Mouse (Mus musculus) colon, adult 2 months (tissue): ENCODE data around the gene Ly6g5b. TPM values are rescaled to one million over a fixed set of nuclear protein-coding genes. Genes with fewer than 3 reads are reported as not detected.

Experiments used
- polyA plus RNA-seq: library from polyadenylated mRNA; depleted of rRNA; stranded (reverse); fragments of >200 nt; gene quantifications from 2 replicates; pipeline ENCODE4 v1.2.3, GENCODE M21; 2012; rRNA removed

Gene Ly6g5b
- polyA plus RNA-seq, result 0.72 and 0.86 TPM in 2 replicates

DNA sequence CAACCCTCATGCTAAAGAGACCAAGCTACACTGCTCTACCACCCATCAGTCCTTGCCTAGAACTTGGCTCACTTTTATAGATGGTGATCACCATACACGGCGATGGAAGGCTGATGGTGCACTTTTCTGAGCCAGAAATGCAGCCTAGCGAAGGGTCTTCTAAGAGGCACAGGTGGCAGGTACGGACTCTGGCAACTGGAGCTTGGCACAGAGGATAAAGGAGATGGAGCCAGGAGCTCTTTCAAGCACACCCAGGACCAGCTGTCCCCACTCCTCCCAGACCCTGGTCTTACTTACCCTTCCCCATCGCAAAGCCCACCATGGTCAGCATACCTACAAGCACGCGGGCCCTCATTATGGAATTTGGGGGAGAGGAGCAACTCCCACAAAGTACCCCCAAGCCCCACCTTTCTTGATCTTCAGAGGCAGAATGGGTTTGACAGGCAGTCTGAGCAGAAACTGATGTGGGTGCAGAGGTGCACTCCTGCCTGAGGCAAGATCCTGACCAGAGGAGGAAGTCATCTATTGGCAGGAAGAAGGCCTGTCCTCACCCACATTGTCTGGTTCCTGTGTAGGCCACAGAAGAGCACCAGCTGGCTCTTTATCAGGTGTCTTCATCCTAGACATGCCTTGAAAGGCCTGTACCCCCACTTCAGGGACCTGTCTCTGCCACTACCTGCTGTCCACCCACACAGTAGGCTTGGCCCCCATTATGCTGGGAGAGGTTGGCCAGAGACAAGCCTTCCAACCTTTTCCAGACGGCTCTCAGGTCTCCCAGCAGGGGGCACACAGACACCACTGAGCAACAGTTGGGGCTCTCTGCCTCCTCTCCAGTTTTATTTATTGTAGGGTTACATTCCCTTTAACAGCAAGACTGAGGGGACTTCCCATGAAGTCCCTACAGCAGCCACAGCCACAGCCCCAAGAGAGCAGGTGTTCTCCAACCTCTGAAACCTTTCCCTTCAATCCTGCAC lies at the start of gene Ly6g5b:
Ly6g5b (minus strand) TSS at position 383 of the 974 bp plus-strand sequence.

DNA sequence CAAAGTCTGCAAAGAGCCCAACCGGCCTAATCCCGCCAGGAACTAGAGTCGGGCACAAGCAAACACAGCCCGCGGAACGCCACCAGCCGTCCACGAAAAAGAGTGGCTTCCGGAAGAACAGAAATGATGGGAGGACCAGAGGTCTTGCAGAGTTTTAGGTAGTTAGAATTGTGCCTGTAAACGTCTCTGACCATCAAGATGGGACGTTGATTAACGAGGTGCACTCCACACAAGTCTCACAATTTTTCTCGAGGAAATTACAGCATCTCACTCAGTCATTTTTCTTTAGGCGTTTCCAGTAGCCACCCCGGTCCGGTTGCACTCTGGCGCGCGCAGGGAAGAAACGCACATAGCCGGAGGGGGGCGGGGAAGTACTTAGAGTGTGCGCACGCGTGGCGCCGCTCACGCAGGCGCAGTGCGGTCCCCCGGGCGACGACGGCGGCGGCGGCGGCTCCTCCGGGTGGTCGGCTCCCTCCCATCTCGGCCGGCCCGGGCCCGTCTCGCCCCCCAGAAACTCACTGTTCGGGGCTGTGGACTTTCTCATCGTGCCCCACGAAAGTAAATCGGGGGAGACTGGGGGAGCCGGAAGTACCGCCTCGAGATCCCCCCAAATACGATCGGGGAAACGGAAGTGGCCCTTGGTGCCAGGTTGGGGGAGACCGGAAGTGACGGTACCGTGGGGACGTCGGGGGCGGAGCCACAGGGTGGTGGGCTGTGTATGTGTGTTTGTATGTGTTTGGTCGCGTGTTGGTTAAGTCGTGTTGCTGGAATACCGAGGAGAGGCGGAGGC lies 19.8 kb upstream of the Ly6g5b start, which contains the start of gene Bag6:
Bag6 (plus strand) TSS at position 378 of the 790 bp plus-strand sequence.

DNA sequence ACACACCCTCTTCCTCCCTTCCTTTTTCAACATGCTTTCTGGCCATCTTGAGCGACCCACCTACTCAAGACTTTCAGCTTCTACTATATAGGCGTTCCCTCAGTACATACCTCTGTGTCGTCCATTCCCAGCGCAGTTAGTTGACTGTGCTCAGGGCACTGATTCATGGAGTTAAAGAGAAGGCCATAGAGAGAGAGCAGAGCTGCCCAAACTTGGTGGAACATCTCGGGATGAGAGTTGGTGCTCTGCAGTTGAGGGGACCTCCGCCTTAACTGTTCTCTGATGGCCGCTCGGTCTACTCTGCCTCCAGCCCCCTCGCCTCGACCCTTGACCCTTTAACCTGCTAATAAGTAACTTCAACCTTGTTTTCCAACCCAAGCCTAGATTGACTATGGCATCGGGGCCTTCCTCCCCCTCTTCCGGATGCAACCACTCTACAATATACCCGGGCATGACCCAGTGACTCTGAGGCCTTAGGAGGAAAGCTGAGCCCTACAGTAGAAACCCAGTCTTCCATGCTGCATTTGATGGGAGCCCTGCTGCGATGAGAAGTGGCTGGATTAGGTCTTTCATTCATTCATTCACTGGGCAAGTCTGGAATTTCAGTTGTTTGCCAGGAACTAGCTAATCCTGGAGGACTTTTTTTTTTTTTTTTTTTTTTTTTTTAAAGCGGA lies 16.4 kb upstream of the Ly6g5b start, which contains the start of gene Apom:
Apom (minus strand) TSS at position 551 of the 674 bp plus-strand sequence.

DNA sequence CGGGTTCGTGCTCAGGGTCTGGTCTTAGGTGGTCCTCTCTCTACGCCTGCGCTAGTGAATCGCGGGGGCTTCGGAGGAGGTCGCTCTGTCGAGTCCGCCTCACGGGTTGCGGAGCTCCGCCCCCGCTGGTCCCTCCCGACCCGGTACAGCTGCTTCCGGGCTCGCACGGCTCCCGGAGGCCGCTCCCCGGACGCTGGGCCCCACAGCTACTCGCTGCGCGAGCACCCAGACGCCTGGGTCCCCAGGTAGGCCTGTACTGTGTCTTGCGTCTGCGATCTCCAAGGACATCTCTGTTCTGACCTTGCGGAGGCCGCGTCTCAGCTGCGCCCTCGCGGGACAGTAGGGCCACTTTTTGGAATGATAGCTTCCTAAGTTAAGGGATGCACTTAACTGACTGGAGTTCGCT lies 11.0 kb upstream of the Ly6g5b start, which contains the start of gene D17H6S53E:
D17H6S53E (plus strand) TSS at position 168 of the 406 bp plus-strand sequence.

DNA sequence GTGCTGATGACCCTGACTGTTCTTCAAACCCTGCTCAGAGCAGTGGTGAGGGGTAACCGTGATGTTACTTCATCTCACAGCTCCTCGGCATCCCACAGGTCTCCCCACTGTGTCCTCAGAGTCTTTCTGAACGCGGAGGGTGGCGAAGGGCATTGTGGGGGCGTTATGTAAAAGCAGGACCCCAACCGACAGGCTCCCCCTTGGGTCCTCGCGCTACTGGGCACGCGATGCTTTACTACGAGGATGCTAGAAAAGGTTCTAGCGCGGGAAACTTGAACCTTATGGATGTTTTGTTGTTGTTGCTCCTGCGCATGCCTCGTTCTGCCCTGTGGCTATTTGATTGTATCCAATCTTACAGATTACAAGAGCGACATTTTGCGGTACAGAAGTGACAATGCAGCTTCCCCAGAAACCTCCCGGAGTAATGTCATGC lies 6.7 kb upstream of the Ly6g5b start, which contains the start of gene Csnk2b:
Csnk2b (minus strand) TSS at position 183 of the 433 bp plus-strand sequence.

DNA sequence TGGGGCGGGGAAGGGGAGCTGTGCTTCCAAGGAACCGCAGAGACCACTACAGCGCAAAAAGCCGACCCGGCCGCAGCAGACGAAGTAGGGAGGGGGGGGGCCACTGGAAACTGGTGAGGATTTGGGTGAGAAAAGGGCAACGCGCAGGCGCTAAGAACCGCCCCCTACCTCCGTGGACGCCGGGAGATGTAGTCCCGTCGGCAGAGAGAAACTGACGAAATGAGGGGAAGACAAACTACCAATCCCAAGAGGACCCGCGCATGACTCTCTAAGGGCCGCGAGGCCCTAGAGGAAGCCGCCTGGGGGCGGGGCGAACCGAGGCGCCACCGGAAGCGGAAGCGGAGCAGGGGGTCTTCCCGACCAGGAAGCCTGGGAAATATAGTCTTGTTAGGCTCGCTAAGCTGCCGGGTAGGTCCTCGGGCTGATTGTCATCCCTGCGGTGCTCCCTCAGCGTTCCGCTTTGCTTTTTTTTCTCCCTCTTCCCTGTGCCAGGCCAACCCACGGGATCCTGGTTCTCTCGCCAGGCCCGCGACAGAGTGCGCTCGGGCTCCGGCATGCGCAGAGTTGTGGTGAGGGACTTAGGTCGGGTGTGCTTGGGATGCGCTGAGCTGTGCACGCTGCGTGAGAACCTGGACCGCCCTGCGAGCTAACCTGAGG lies 6.0 kb upstream of the Ly6g5b start, which contains the start of gene Gpank1:
Gpank1 (plus strand) TSS at position 313 of the 657 bp plus-strand sequence.

DNA sequence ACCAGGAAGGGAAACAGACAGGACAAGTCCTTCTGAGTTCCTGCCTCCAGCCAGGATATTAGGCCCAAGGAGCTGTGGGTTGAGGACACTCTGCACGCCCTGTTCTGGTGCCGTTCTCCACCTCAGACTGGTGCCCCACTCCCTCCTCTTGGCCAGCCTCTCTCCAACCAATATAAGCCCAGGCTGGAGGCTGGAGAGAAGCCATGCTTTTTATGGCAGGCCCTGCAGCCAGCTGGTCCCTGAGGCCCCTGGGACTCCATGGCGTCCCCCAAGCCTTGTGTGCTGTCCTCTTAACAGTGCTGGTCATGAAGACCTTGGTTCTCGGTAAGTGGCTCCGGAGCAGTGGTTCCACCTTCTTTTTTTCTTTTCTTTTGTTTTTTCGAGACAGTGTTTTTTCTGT lies 7.1 kb downstream of the Ly6g5b start, which contains the start of gene Ly6g5c:
Ly6g5c (plus strand) TSS at position 183 of the 400 bp plus-strand sequence.

DNA sequence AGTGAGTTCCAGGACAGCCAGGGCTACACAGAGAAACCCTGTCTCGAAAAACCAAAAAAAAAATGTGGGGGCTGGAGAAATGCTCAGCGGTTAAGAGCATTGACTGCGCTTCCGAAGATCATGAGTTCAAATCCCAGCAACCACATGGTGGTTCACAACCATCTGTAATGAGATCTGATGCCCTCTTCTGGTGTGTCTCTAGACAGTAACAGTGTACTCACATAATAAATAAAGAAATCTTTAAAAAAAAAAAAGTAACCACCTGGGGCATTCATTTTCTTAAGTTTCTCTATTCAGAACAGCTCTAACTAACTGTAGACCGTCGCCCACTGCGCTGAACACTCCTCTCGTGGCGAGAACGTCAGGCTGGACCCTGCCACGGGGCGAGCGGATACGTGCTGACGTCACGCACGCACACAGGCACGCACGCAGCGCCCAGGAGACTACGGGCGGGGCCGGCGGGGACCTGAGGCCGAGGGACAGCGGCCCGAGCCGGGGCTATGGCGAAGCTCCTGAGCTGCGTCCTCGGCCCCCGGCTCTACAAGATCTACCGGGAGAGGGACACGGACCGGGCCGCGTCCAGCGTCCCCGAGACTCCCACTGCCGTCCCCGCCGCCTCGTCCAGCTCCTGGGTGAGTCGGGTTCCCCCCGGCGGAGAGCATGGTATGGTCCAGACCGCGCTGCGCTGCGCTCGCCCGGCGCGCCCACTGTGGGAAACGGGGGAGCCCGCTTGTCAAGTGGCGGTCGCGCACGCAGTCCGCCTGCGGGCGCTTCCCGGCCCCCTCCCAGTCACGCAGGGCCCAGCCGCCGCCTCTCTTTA lies 26.2 kb downstream of the Ly6g5b start, which contains the start of gene Abhd16a:
Abhd16a (plus strand) TSS at position 439 of the 820 bp plus-strand sequence.

DNA sequence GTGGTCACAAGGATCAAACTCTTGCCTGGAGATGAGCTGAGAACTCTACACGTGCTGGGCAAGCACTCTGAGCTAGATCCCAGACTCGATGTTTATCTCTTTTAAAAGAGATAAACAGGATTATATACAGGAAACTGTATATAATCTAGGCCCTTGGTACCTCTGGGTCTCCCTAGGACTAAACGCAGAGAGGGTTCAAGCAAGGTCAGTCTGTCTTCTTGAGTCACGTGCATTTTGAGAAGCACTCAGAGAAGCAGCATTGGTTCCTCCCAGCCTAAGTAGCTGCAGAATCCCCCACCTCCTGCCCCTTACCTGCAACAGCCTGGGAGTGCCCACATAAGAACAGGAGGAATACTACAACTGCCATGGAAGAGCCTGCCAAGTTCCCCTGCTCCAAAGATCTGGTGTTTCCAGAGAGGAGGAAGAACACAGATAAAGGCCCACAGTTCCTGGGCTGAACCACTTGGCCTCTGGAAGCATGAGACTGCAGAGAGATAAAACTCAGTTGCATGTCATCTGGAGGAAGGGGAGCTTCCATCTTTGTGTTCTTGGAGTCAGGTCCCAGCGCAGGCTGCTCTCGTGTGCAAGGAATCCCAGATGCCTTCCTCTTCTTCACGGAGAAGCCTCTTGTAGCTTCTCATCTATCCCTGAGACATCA lies 29.9 kb downstream of the Ly6g5b start, which contains the start of gene Ly6g6f:
Ly6g6f (minus strand) TSS at position 403 of the 658 bp plus-strand sequence.

DNA sequence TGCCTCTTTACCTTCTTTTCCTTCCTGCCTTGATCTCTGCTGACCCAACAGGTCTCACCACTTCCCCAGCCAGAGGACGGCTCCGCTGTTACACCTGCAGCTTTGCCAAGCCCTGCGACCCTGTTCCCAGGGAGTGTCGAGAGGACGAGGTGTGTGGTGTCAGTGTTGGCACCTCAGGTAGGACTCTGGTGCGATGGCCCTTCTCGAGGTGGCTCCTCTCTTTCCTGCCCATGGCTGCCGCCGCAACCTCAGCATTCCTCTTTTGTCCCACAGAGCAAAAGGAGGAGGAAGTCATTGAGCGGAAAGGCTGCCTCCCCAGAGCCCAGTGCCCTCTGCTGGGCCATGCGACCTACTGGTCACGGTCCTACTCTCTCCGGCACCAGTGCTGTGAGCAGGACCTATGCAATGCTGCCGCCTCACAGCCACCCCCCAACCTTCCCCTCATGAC lies 37.4 kb downstream of the Ly6g5b start, which contains the start of gene Ly6g6d:
Ly6g6d (minus strand) TSS at position 280 of the 448 bp plus-strand sequence.

DNA sequence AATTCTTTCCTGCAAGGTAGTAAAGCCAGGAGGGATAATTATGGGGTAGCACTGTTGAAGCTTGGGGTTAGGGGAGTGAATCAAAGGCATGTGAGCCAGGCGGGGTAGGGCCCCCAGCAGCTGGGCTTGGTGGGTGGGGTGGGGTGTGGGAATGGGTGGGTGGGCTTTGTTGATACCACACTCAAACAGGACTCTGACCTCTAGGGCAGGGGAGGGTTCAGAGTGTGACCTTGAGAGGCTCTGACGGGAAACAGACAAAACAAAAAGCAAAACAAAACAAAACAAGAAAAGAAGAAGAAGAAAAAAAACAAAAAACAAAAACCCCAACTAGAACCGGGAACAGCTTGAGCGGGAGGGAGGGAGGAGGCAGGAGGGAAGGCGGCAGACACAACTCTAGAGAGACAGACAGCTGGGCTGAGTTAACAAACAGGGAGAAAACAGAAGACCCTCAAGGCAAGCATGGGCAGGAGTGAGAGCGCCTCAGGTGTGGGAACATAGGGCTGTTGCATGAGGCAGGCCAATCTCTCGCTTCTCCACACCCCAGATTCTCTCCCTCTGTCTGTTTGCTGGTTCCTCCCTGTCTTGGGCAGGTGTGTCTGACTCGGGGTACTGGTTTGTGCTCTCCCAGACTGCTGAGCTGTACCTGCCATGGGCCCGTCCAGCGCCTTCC lies 38.6 kb downstream of the Ly6g5b start, which contains the start of gene Ly6g6e:
Ly6g6e (plus strand) TSS at position 396 of the 670 bp plus-strand sequence.

DNA sequence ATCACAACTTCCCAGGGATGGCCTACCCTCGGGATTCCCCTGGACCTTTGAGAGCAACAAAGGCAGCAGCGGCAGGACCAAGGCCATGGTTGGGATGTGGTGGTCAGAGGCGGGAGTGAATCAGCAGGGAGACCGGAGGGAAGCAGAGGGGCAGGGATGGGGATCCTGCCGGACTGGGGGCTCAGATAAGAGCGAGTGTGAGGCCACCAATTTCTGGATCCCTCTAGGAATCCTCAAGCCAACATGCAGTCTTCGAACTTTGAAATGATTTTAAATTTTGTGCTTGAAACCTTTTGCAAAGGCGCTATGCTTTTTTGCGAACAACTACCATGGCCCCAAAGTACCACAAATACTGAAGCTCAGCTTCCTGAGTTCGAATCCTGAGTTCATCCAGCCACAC lies 49.1 kb downstream of the Ly6g5b start, which contains the start of gene Mpig6b:
Mpig6b (minus strand) TSS at position 101 of the 400 bp plus-strand sequence.

DNA sequence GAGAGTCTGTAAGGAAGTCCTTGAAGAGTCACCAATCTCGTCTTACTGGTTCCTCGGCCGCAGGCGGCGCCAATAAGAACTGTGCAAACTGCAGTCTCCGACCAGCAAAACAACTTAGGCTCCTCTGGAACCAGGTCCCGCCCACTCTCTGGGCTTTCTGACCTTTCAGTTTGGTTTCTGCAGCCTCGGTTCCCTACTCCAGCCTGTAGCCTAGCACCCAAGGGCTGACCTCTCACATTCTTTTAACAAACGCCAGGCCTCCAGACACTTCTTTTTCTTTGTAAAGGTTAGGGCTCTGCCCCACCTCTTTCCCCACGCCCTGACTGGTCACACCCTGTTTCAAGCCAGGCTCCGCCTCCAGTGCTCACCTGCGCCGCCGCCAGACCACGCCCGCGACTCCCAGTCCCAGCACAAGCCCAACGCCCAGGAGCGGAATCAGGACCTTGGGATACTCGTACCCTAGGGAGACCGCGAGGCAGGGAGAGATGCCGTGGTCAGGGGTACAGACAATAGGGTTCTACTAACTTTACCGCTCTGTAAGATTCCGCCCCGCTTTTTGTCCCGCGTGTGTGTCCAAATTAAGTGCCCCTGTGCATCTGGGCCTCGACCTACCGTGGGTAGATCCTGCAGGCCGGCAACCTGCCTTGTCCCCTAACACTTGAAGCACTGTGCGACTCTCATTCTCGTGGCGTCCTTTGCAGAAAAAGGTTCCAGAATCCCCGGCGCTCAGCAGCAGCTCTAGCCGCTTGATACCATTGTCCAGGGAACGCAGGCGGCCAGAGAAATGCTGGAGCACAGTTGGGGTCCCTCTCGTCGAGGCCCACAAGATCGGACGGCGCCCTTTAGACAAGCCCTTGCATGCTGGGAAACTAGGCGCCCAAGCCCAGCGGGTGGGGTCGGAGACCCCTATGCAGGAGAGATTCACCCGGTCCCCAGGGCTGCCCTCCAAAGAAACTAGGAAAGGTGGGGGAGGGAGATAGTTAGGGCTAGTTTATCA lies 50.0 kb downstream of the Ly6g5b start, which contains the start of gene Ly6g6c:
Ly6g6c (plus strand) TSS at position 438 of the 997 bp plus-strand sequence.

